Mouse (Mus musculus) E14TG2a.4 (cell line): ENCODE measurements at regions not wholly inside any gene's neighbourhood (a gene's known extent, or its start where the extent isn't known, plus 50 kb on each side); places are given as distances from the start of the nearest gene placed in this dataset.

Experiments
- CTCF ChIP-seq: conservative IDR thresholded peaks from 2 replicates; pipeline ENCODE4 v1.5.1; 2014; ENCODE audit warnings: low read length
- NANOG ChIP-seq: IDR thresholded peaks from 2 replicates; pipeline ENCODE4 v1.6.1; 2014; ENCODE audit warnings: borderline replicate concordance, low read length, mixed read lengths

DNA sequence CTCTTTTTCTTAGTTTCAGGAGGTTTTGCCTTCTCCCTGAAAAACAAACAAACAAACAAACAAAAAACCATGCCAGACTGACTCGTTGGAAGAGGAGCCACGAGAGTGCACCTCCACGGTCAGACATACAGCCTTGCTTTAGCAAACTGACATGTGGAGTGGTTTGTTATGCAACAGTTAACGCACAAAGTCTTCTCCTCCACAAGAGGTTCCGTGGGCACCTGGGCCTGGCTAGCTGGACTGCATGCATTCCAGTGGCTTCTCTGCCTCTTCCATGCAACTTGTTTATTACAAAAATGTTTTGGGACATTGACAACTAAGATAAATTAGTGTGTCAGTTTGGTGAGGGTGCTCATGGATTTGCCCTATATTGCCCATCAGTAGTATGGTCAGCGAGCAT lies 110.3 kb downstream of the Far1 start:
- TF ChIP-seq CTCF (no peak), NANOG (no peak)
